8 mouse cellular contexts compared by ENCODE assay signal in the genomic region with DNA sequence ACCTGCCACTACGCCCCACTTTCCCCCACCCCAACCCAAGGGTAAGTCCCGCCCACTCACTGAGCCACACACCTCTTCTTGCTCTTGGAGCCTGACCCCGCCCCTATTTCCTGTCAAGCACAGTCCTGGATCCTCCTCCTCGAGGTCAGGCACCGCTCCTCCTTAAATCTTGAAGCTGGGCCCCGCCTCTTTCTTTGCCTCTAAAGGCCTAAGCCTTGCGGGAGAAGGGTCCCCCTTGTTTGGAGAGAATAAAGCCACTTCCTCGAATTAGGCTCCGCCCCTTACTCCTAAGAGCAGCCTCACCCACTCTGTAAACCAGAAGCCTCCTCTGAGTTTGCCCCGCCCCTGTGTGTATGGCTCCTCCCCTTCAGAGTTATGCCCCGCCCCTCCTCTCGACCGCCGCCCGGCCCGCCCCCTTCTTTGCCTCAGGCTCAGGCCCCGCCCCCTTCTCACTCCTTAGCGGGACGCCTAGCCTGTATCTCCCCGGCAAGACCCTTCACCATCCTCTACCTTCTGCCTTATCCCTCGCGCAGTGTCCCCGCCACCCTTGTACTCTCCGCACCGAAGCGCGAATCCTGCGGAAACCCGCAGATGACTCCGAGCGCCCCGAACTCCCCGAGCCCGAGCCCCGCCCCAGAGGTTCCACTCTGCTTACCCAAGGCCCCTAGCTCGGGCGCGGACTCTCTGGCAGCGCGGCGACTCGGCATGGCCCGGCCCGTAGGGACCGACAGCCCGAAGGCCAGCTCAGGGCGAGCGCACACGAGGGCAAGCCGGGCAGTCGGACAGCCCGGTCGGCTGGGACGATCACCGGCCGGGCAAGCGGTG. TPM values are rescaled to one million over a fixed set of nuclear protein-coding genes. Genes with fewer than 3 reads are reported as not detected.
DNase-seq lines count a peak whose midpoint lies in the region; ATAC-seq and TF ChIP-seq lines count a peak whose summit lies in the region.

No protein-coding gene starts in this region.

- peak; percentile 90 for ATAC-seq in forebrain, embryonic 12.5 days (ENCODE audit: low FRiP score)
- peak; percentile 86 for ATAC-seq in heart, postnatal 0 days (ENCODE audit: insufficient read depth, low read depth)
- peak; percentile 78 for ATAC-seq in liver, embryonic 16.5 days (ENCODE audit: low read depth)
- peak; percentile 88 for ATAC-seq in neural tube, embryonic 13.5 days (ENCODE audit: low read depth)

- DNase-seq in c-Kit-positive CD71-positive TER-119-positive erythroid progenitor cells, embryonic 14.5 days (ENCODE audit: low spot score), result peak; percentile 91
- DNase-seq in heart, postnatal 0 days (ENCODE audit: low spot score), result peak; percentile 94
- peak; percentile 98 for DNase-seq in kidney, postnatal 4 days

- H3K9me3 ChIP-seq in E14TG2a.4 (ENCODE audit: low read length), result no peaks in the 10 kb centered on the region
- H3K9me3 ChIP-seq in forebrain, embryonic 12.5 days, result no peaks in the 10 kb centered on the region
- no peaks in the 10 kb centered on the region for H3K9me3 ChIP-seq in heart, postnatal 0 days (replicated peaks; ENCODE audit: control insufficient read depth, low read length)
- H3K9me3 ChIP-seq in liver, embryonic 16.5 days (replicated peaks; ENCODE audit: control insufficient read depth, low read length), result no peaks in the 10 kb centered on the region
- no peaks in the 10 kb centered on the region for H3K9me3 ChIP-seq in neural tube, embryonic 13.5 days

- no peak for TF ChIP-seq EP300 in heart, postnatal 0 days (IDR thresholded peaks at IDR 0.05; ENCODE audit: low read depth)

- H3K4me3 ChIP-seq in E14TG2a.4 (replicated peaks; ENCODE audit: low read length), result peak overlapping the region; percentile 100
- peak overlapping the region; percentile 72 for H3K4me3 ChIP-seq in forebrain, embryonic 12.5 days (replicated peaks)
- peak overlapping the region; percentile 84 for H3K4me3 ChIP-seq in heart, postnatal 0 days (ENCODE audit: low read depth, low read length)
- peak overlapping the region; percentile 75 for H3K4me3 ChIP-seq in liver, embryonic 16.5 days (ENCODE audit: low read depth, low read length)
- H3K4me3 ChIP-seq in neural tube, embryonic 13.5 days, result peak overlapping the region; percentile 74
- H3K4me3 ChIP-seq in testis, adult 2 months (ENCODE audit: control insufficient read depth, low read depth, low read length), result peak overlapping the region; percentile 82

- WGBS in forebrain, embryonic 12.5 days, result 2% methylated on average over 50 of the region's 57 CpGs
- WGBS in heart, postnatal 0 days, result 2% methylated on average over 55 of the region's 57 CpGs
- WGBS in liver, embryonic 16.5 days (ENCODE audit: insufficient replicate concordance), result under 1% methylated on average over 57 of the region's 57 CpGs
- WGBS in neural tube, embryonic 13.5 days, result 2% methylated on average over 56 of the region's 57 CpGs

- TF ChIP-seq POLR2A in testis, adult 2 months (IDR thresholded peaks at IDR 0.05; ENCODE audit: control insufficient read depth, low read depth, low read length), result peak; percentile 66

- no peaks in the 10 kb centered on the region for H3K27me3 ChIP-seq in E14TG2a.4 (ENCODE audit: insufficient read depth, low read length)
- no peaks in the 10 kb centered on the region for H3K27me3 ChIP-seq in forebrain, embryonic 12.5 days
- H3K27me3 ChIP-seq in heart, postnatal 0 days (ENCODE audit: control insufficient read depth, insufficient read depth, low read length), result no peaks in the 10 kb centered on the region
- no peaks in the 10 kb centered on the region for H3K27me3 ChIP-seq in liver, embryonic 16.5 days (ENCODE audit: control insufficient read depth, insufficient read depth, low read depth, low read length)
- 0 out of 2 replicates have a peak, but pooled peaks cover 2% of the 10 kb centered on the region for H3K27me3 ChIP-seq in neural tube, embryonic 13.5 days
- no peaks in the 10 kb centered on the region for H3K27me3 ChIP-seq in testis, adult 2 months (ENCODE audit: control insufficient read depth, insufficient read depth, low read length)

- peak overlapping the region; percentile 58; the same call in 1 of the 2 replicates for H3K9ac ChIP-seq in forebrain, embryonic 12.5 days
- peak overlapping the region; percentile 69 for H3K9ac ChIP-seq in heart, postnatal 0 days (replicated peaks; ENCODE audit: low read depth, low read length)
- H3K9ac ChIP-seq in liver, embryonic 16.5 days (ENCODE audit: low read depth, low read length), result peak overlapping the region; percentile 67
- peak overlapping the region; percentile 69 for H3K9ac ChIP-seq in neural tube, embryonic 13.5 days

- no peak for TF ChIP-seq CTCF in E14TG2a.4 (conservative IDR thresholded peaks at IDR 0.05; ENCODE audit: low read length)
- no peak for TF ChIP-seq CTCF in heart, postnatal 0 days (IDR thresholded peaks at IDR 0.05; ENCODE audit: low read depth)
- TF ChIP-seq CTCF in testis, adult 2 months (IDR thresholded peaks at IDR 0.05; ENCODE audit: control insufficient read depth, insufficient read depth, insufficient replicate concordance, low read depth, low read length), result no peak

- peaks cover 57% of the 10 kb centered on the region for H3K4me1 ChIP-seq in E14TG2a.4 (replicated peaks; ENCODE audit: low read depth, low read length)
- H3K4me1 ChIP-seq in forebrain, embryonic 12.5 days, result peaks cover 11% of the 10 kb centered on the region; the same call in 1 of the 2 replicates
- H3K4me1 ChIP-seq in heart, postnatal 0 days (ENCODE audit: control insufficient read depth, insufficient read depth), result 0 out of 2 replicates have a peak, but pooled peaks cover 4% of the 10 kb centered on the region
- H3K4me1 ChIP-seq in liver, embryonic 16.5 days (ENCODE audit: control insufficient read depth, low read depth, low read length), result peaks cover 36% of the 10 kb centered on the region
- H3K4me1 ChIP-seq in neural tube, embryonic 13.5 days (replicated peaks), result peaks cover 5% of the 10 kb centered on the region
- peaks cover 14% of the 10 kb centered on the region for H3K4me1 ChIP-seq in testis, adult 2 months (ENCODE audit: control insufficient read depth, insufficient read depth, low read length)

- peaks cover 21% of the 10 kb centered on the region for H3K36me3 ChIP-seq in E14TG2a.4 (ENCODE audit: insufficient read depth, low read length)
- H3K36me3 ChIP-seq in forebrain, embryonic 12.5 days (replicated peaks), result peaks cover 20% of the 10 kb centered on the region
- H3K36me3 ChIP-seq in heart, postnatal 0 days (replicated peaks; ENCODE audit: control insufficient read depth, insufficient read depth, low read length), result peaks cover 18% of the 10 kb centered on the region
- peaks cover 2% of the 10 kb centered on the region for H3K36me3 ChIP-seq in liver, embryonic 16.5 days (ENCODE audit: control insufficient read depth, insufficient read depth)
- H3K36me3 ChIP-seq in neural tube, embryonic 13.5 days, result peaks cover 21% of the 10 kb centered on the region
- H3K36me3 ChIP-seq in testis, adult 2 months (ENCODE audit: control insufficient read depth, insufficient read depth, low read length), result no peaks in the 10 kb centered on the region

- H3K27ac ChIP-seq in forebrain, embryonic 12.5 days, result peak overlapping the region; percentile 78
- H3K27ac ChIP-seq in heart, postnatal 0 days (ENCODE audit: low read depth), result peak overlapping the region; percentile 91
- H3K27ac ChIP-seq in liver, embryonic 16.5 days (ENCODE audit: low read length), result peak overlapping the region; percentile 85
- peak overlapping the region; percentile 78 for H3K27ac ChIP-seq in neural tube, embryonic 13.5 days (replicated peaks)
- peak overlapping the region; percentile 65 for H3K27ac ChIP-seq in testis, adult 2 months (ENCODE audit: control insufficient read depth, insufficient read depth, low read depth, low read length)

- peak overlapping the region; percentile 95 for H3K4me2 ChIP-seq in forebrain, embryonic 12.5 days
- peak overlapping the region; percentile 99 for H3K4me2 ChIP-seq in heart, postnatal 0 days (ENCODE audit: low read depth, low read length)
- H3K4me2 ChIP-seq in liver, embryonic 16.5 days (ENCODE audit: low read depth, low read length), result peak overlapping the region; percentile 99
- peak overlapping the region; percentile 88 for H3K4me2 ChIP-seq in neural tube, embryonic 13.5 days

RNA-seq across cellular contexts. Expression of gene Relb, which starts 0.5 kb away (rescaled TPM):
- polyA plus RNA-seq in forebrain, embryonic 12.5 days (2016; fragmentation: Nextera tagmentation; extraction: Ambion mirVana), result 3.3 and 3.6 TPM in 2 replicates
- 9.0 and 11.7 TPM in 2 replicates for total RNA-seq in heart, postnatal 0 days (2014; rRNA removed; ENCODE audit: low replicate concordance)
- 6.5 and 7.2 TPM in 2 replicates for polyA plus RNA-seq in heart, postnatal 0 days (2015; fragmentation: Nextera tagmentation; extraction: Ambion mirVana)
- 1.5 and 1.7 TPM in 2 replicates for polyA plus RNA-seq in liver, embryonic 16.5 days (2015; fragmentation: Nextera tagmentation; extraction: Ambion mirVana)
- 5.6 and 6.6 TPM in 2 replicates for polyA plus RNA-seq in neural tube, embryonic 13.5 days (2015; fragmentation: Nextera tagmentation; extraction: Ambion mirVana)
- polyA plus RNA-seq in testis, adult 2 months (2012; rRNA removed), result 4.1 and 5.1 TPM in 2 replicates

RNA-seq across cellular contexts. Expression of gene Clasrp, which starts 24.5 kb away (rescaled TPM):
- 66.3 and 67.6 TPM in 2 replicates for polyA plus RNA-seq in forebrain, embryonic 12.5 days (2016; fragmentation: Nextera tagmentation; extraction: Ambion mirVana)
- 18.9 and 75.2 TPM in 2 replicates for total RNA-seq in heart, postnatal 0 days (2014; rRNA removed; ENCODE audit: low replicate concordance)
- 13.4 and 17.5 TPM in 2 replicates for polyA plus RNA-seq in heart, postnatal 0 days (2015; fragmentation: Nextera tagmentation; extraction: Ambion mirVana)
- polyA plus RNA-seq in liver, embryonic 16.5 days (2015; fragmentation: Nextera tagmentation; extraction: Ambion mirVana), result 9.4 and 11.4 TPM in 2 replicates
- 52.9 and 61.6 TPM in 2 replicates for polyA plus RNA-seq in neural tube, embryonic 13.5 days (2015; fragmentation: Nextera tagmentation; extraction: Ambion mirVana)
- 93.7 and 99.3 TPM in 2 replicates for polyA plus RNA-seq in testis, adult 2 months (2012; rRNA removed)

RNA-seq across cellular contexts. Expression of gene Clptm1, which starts 36.1 kb away (rescaled TPM):
- 85.6 and 87.6 TPM in 2 replicates for polyA plus RNA-seq in forebrain, embryonic 12.5 days (2016; fragmentation: Nextera tagmentation; extraction: Ambion mirVana)
- total RNA-seq in heart, postnatal 0 days (2014; rRNA removed; ENCODE audit: low replicate concordance), result 97.9 and 128 TPM in 2 replicates
- 68.5 and 71.5 TPM in 2 replicates for polyA plus RNA-seq in heart, postnatal 0 days (2015; fragmentation: Nextera tagmentation; extraction: Ambion mirVana)
- polyA plus RNA-seq in liver, embryonic 16.5 days (2015; fragmentation: Nextera tagmentation; extraction: Ambion mirVana), result 36.2 and 42.7 TPM in 2 replicates
- polyA plus RNA-seq in neural tube, embryonic 13.5 days (2015; fragmentation: Nextera tagmentation; extraction: Ambion mirVana), result 110 and 118 TPM in 2 replicates
- 81.1 and 85.6 TPM in 2 replicates for polyA plus RNA-seq in testis, adult 2 months (2012; rRNA removed)

RNA-seq across cellular contexts. Expression of gene Apoc2, which starts 49.0 kb away (rescaled TPM):
- polyA plus RNA-seq in forebrain, embryonic 12.5 days (2016; fragmentation: Nextera tagmentation; extraction: Ambion mirVana), result not detected in 2 replicates
- not detected in 2 replicates for total RNA-seq in heart, postnatal 0 days (2014; rRNA removed; ENCODE audit: low replicate concordance)
- 0.22 and 0.78 TPM in 2 replicates for polyA plus RNA-seq in heart, postnatal 0 days (2015; fragmentation: Nextera tagmentation; extraction: Ambion mirVana)
- polyA plus RNA-seq in liver, embryonic 16.5 days (2015; fragmentation: Nextera tagmentation; extraction: Ambion mirVana), result 1,344 and 1,420 TPM in 2 replicates
- polyA plus RNA-seq in neural tube, embryonic 13.5 days (2015; fragmentation: Nextera tagmentation; extraction: Ambion mirVana), result 1.0 TPM in 1 of 2 replicates, not detected in the other
- polyA plus RNA-seq in testis, adult 2 months (2012; rRNA removed), result 0.38 and 0.47 TPM in 2 replicates

RNA-seq across cellular contexts. Expression of gene Gemin7, which starts 51.4 kb away (rescaled TPM):
- polyA plus RNA-seq in forebrain, embryonic 12.5 days (2016; fragmentation: Nextera tagmentation; extraction: Ambion mirVana), result 120 and 125 TPM in 2 replicates
- 63.2 and 67.3 TPM in 2 replicates for total RNA-seq in heart, postnatal 0 days (2014; rRNA removed; ENCODE audit: low replicate concordance)
- polyA plus RNA-seq in heart, postnatal 0 days (2015; fragmentation: Nextera tagmentation; extraction: Ambion mirVana), result 114 and 115 TPM in 2 replicates
- polyA plus RNA-seq in liver, embryonic 16.5 days (2015; fragmentation: Nextera tagmentation; extraction: Ambion mirVana), result 71.1 and 74.2 TPM in 2 replicates
- 153 and 159 TPM in 2 replicates for polyA plus RNA-seq in neural tube, embryonic 13.5 days (2015; fragmentation: Nextera tagmentation; extraction: Ambion mirVana)
- 64.1 and 68.2 TPM in 2 replicates for polyA plus RNA-seq in testis, adult 2 months (2012; rRNA removed)

Comparison
In these comparisons a context has a peak if more than half of its experiments do, and no peak if none do; other contexts are left out.
1. Peak in every context shown above with its lines: DNase-seq, ATAC-seq, H3K4me3 ChIP-seq and H3K27ac ChIP-seq.